Mouse (Mus musculus) lung, postnatal 36 days (tissue): ENCODE data around the gene Olfr718-ps1.
"Not testable (repeated sequence)": the region's sequence is repeated elsewhere in the genome, so short reads cannot be mapped to it uniquely, and the experiment has no call there.

ENCODE experiments used
- DNase-seq: peaks from one replicate; pipeline ENCODE4 v3.0.0; 2022; ENCODE audit warnings: mixed read lengths

Gene Olfr718-ps1

GRCm38 (mm10) chr5:143147481-143147880 is at the start of gene Olfr718-ps1:
Gene Olfr718-ps1 (minus strand): TSS chr5:143147581.
- no peak for DNase-seq

GRCm38 (mm10) chr5:143196506-143196905 is 49.1 kb upstream of the Olfr718-ps1 start:
- DNase-seq, result no peak

- DNase-seq, result no peak
These were observed 47.8 kb upstream of the Olfr718-ps1 start for GRCm38 (mm10) chr5:143195166-143195565.

- DNase-seq, result not testable (repeated sequence)
These were observed 47.4 kb upstream of the Olfr718-ps1 start for GRCm38 (mm10) chr5:143194747-143195146.

GRCm38 (mm10) chr5:143192806-143193205 is 45.4 kb upstream of the Olfr718-ps1 start:
- DNase-seq, result no peak

- not testable (repeated sequence) for DNase-seq
These were observed 40.6 kb upstream of the Olfr718-ps1 start for GRCm38 (mm10) chr5:143188014-143188413.

- peak; percentile 97 for DNase-seq
These were observed 33.1 kb upstream of the Olfr718-ps1 start, which contains the start of the genes Rbak and Spdye4b for GRCm38 (mm10) chr5:143180255-143181076. Gene Rbak (minus strand): TSS chr5:143180775. Gene Spdye4b (plus strand): TSS chr5:143181017.

- no peak for DNase-seq
These were observed 31.8 kb upstream of the Olfr718-ps1 start for GRCm38 (mm10) chr5:143179179-143179578.

GRCm38 (mm10) chr5:143177541-143178200 is 30.3 kb upstream of the Olfr718-ps1 start:
- DNase-seq, result no peak

- DNase-seq, result peak; percentile 21
These were observed 28.6 kb upstream of the Olfr718-ps1 start for GRCm38 (mm10) chr5:143175970-143176369.

- DNase-seq, result peak; percentile 84
These were observed 18.2 kb upstream of the Olfr718-ps1 start for GRCm38 (mm10) chr5:143165508-143166070.

- no peak for DNase-seq
These were observed 8.2 kb upstream of the Olfr718-ps1 start for GRCm38 (mm10) chr5:143155534-143155933.

- no peak for DNase-seq
These were observed 6.4 kb upstream of the Olfr718-ps1 start for GRCm38 (mm10) chr5:143153756-143154155.

GRCm38 (mm10) chr5:143150044-143150443 is 2.7 kb upstream of the Olfr718-ps1 start:
- DNase-seq, result no peak

- no peak for DNase-seq
These were observed 2.2 kb upstream of the Olfr718-ps1 start for GRCm38 (mm10) chr5:143149536-143149935.

- DNase-seq, result no peak
These were observed 1.3 kb upstream of the Olfr718-ps1 start for GRCm38 (mm10) chr5:143148661-143149060.

GRCm38 (mm10) chr5:143137580-143137979 is 9.8 kb downstream of the Olfr718-ps1 start:
- no peak for DNase-seq

- DNase-seq, result no peak
These were observed 12.3 kb downstream of the Olfr718-ps1 start for GRCm38 (mm10) chr5:143135042-143135441.

GRCm38 (mm10) chr5:143134216-143135010 is 13.0 kb downstream of the Olfr718-ps1 start:
- DNase-seq, result not testable (repeated sequence)

- DNase-seq, result no peak
These were observed 14.4 kb downstream of the Olfr718-ps1 start for GRCm38 (mm10) chr5:143132935-143133514.

- DNase-seq, result peak; percentile 8
These were observed 17.0 kb downstream of the Olfr718-ps1 start for GRCm38 (mm10) chr5:143130342-143130741.

- DNase-seq, result no peak
These were observed 18.3 kb downstream of the Olfr718-ps1 start for GRCm38 (mm10) chr5:143129101-143129500.
